9 mouse cellular contexts compared by ENCODE assay signal in the genomic region with DNA sequence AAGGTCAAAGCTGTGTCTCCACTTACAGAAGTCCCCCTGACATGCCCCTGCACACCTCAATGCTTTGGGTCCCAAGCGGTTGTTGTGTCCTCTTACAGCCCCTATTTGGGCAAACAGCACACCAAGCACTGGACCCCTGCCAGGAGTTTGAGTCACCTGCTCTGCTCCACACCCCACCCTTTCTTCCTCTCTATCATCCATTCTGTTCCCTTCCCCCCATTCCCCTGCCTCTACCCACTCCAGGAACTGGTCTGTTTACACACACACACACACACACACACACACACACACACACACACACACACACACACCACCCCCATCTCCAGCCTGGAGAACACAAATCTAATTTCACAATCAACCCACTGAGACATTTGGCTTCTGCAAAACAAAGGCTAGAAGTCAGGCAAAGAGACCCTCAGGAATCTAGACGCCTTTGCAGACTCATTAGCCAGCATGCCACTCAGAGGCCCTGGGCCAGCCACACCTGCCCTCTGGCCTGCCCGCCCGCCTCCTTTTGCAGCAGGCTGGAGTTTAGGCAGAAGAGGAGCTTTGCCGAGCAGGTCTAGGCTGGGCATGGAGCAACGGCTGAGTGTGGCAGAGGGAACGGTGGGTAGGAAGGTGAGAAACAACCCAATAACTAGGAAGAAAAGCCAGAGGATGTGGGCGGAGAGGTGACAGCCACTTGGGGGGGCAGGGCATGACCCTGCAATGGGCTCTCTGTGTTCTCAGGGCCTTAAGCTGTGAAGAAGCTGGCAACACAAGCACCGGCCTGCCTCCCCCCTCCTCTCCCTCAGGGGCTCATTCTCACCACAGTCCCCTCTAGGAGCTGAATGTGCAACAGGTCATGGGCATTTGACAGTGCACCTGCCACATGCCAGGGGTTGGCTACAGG. TPM values are rescaled to one million over a fixed set of nuclear protein-coding genes. Genes with fewer than 3 reads are reported as not detected.
A peak's percentile ranks its signal among the peaks of the same experiment; 100 is the strongest.
DNase-seq lines count a peak whose midpoint lies in the region; ATAC-seq lines count a peak whose summit lies in the region.
"Had no signal": no experiment of that assay in that cellular context is flagged by ENCODE, and none has a peak within 500 bp of the region (broad histone marks: within the 10 kb centered on the region; RNA-seq: fewer than 3 reads in every experiment).

No protein-coding gene starts in this region.

- H3K4me3 ChIP-seq in heart, embryonic 13.5 days, result no peak overlapping the region
- no peak overlapping the region for H3K4me3 ChIP-seq in lung, embryonic 15.5 days

- DNase-seq in heart, postnatal 25 days (ENCODE audit: low spot score), result no peak
- DNase-seq in 3T3-L1 (ENCODE audit: low read depth, low spot score), result peak; percentile 41
- peak; percentile 55 to 67 for DNase-seq in adrenal gland, postnatal 36 days
- no peak for DNase-seq in ovary, postnatal 10 days (ENCODE audit: low spot score)
- no peak for DNase-seq in layer of hippocampus, adult 18-20 months (ENCODE audit: low spot score in 2 of 2)
- DNase-seq: kidney, postnatal 14 days had no signal

- peaks cover 78% of the 10 kb centered on the region for H3K36me3 ChIP-seq in heart, embryonic 13.5 days
- H3K36me3 ChIP-seq in lung, embryonic 15.5 days, result peaks cover 49% of the 10 kb centered on the region

- H3K9me3 ChIP-seq in heart, embryonic 13.5 days, result peaks cover 6% of the 10 kb centered on the region
- no peaks in the 10 kb centered on the region for H3K9me3 ChIP-seq in lung, embryonic 15.5 days

- no peak overlapping the region for H3K4me2 ChIP-seq in heart, embryonic 13.5 days
- peak overlapping the region; percentile 20; the same call in 1 of the 2 replicates for H3K4me2 ChIP-seq in lung, embryonic 15.5 days

- peak overlapping the region; percentile 37 for H3K9ac ChIP-seq in heart, embryonic 13.5 days
- no peak overlapping the region for H3K9ac ChIP-seq in lung, embryonic 15.5 days

- H3K27ac ChIP-seq in heart, embryonic 13.5 days (replicated peaks), result peak overlapping the region; percentile 57
- peak overlapping the region; percentile 74 for H3K27ac ChIP-seq in lung, embryonic 15.5 days

- WGBS in heart, embryonic 13.5 days, result 64% methylated on average over 9 of the region's 9 CpGs
- 52% methylated on average over 9 of the region's 9 CpGs for WGBS in lung, embryonic 15.5 days

- H3K4me1 ChIP-seq in heart, embryonic 13.5 days, result peaks cover 41% of the 10 kb centered on the region
- H3K4me1 ChIP-seq in lung, embryonic 15.5 days, result peaks cover 35% of the 10 kb centered on the region

- intact Hi-C loops in heart, postnatal 25 days (cut with DNase I), result loop anchor here (10.0 kb wide), 1 partner anchor 338 kb away; no protein-coding TSS in a partner anchor

- no peak for ATAC-seq in heart, embryonic 13.5 days (ENCODE audit: extremely low read depth, insufficient number of reproducible peaks, low FRiP score, low TSS enrichment)
- ATAC-seq in lung, embryonic 15.5 days (ENCODE audit: borderline replicate concordance, extremely low read depth, low FRiP score, low TSS enrichment), result no peak
- no peak for ATAC-seq in megakaryocyte-erythroid progenitor cell, adult 5-6 weeks (replicated peaks; ENCODE audit: low FRiP score, low TSS enrichment, poor library complexity, severe bottlenecking)

- H3K27me3 ChIP-seq in heart, embryonic 13.5 days (replicated peaks), result no peaks in the 10 kb centered on the region
- no peaks in the 10 kb centered on the region for H3K27me3 ChIP-seq in lung, embryonic 15.5 days

RNA-seq across cellular contexts. Expression of a gene that starts 4.9 kb away (rescaled TPM):
- polyA plus RNA-seq in heart, embryonic 13.5 days (2015; fragmentation: Nextera tagmentation; extraction: Ambion mirVana), result 7.5 and 8.0 TPM in 2 replicates
- 10 to 100 TPM; 21.0 to 22.2 TPM for total RNA-seq in heart, postnatal 25 days (2021)
- 10 to 100 TPM; 28.8 to 36.9 TPM for total RNA-seq in adrenal gland, postnatal 36 days (2021)
- 35.3 and 46.2 TPM in 2 replicates for polyA plus RNA-seq in lung, embryonic 15.5 days (2015; fragmentation: Nextera tagmentation; extraction: Ambion mirVana)
- 17.7 and 18.4 TPM in 2 replicates for total RNA-seq in megakaryocyte-erythroid progenitor cell, adult 5-6 weeks (2014; fragmentation: Nextera tagmentation)
- 1.6 and 3.6 TPM in 2 replicates for total RNA-seq in megakaryocyte-erythroid progenitor cell, adult 5-6 weeks (2017)
- total RNA-seq in layer of hippocampus, adult 18-20 months (2021), result 10 to 100 TPM; 18.1 to 20.0 TPM

RNA-seq across cellular contexts. Expression of a gene that starts 11.9 kb away (rescaled TPM):
- polyA plus RNA-seq in heart, embryonic 13.5 days (2015; fragmentation: Nextera tagmentation; extraction: Ambion mirVana), result 142 and 144 TPM in 2 replicates
- 100 to 1,000 TPM; 178 to 185 TPM for total RNA-seq in heart, postnatal 25 days (2021)
- 100 to 1,000 TPM; 128 to 136 TPM for total RNA-seq in adrenal gland, postnatal 36 days (2021)
- polyA plus RNA-seq in lung, embryonic 15.5 days (2015; fragmentation: Nextera tagmentation; extraction: Ambion mirVana), result 109 and 114 TPM in 2 replicates
- 76.1 and 80.1 TPM in 2 replicates for total RNA-seq in megakaryocyte-erythroid progenitor cell, adult 5-6 weeks (2014; fragmentation: Nextera tagmentation)
- total RNA-seq in megakaryocyte-erythroid progenitor cell, adult 5-6 weeks (2017), result 41.5 and 67.4 TPM in 2 replicates
- total RNA-seq in layer of hippocampus, adult 18-20 months (2021), result 10 to 100 TPM; 69.0 to 70.7 TPM

RNA-seq across cellular contexts. Expression of a gene that starts 36.3 kb away (rescaled TPM):
- 8.5 and 11.2 TPM in 2 replicates for polyA plus RNA-seq in heart, embryonic 13.5 days (2015; fragmentation: Nextera tagmentation; extraction: Ambion mirVana)
- under 1 TPM; 0.34 to 0.47 TPM for total RNA-seq in heart, postnatal 25 days (2021)
- total RNA-seq in adrenal gland, postnatal 36 days (2021), result 1 to 10 TPM; 1.7 to 2.5 TPM
- 18.7 and 20.2 TPM in 2 replicates for polyA plus RNA-seq in lung, embryonic 15.5 days (2015; fragmentation: Nextera tagmentation; extraction: Ambion mirVana)
- 18.4 and 23.7 TPM in 2 replicates for total RNA-seq in megakaryocyte-erythroid progenitor cell, adult 5-6 weeks (2014; fragmentation: Nextera tagmentation)
- total RNA-seq in megakaryocyte-erythroid progenitor cell, adult 5-6 weeks (2017), result 34.6 and 45.8 TPM in 2 replicates
- total RNA-seq in layer of hippocampus, adult 18-20 months (2021), result under 1 TPM; 0.36 to 0.57 TPM

RNA-seq across cellular contexts. Expression of a gene that starts 50.6 kb away (rescaled TPM):
- 10.0 and 10.9 TPM in 2 replicates for polyA plus RNA-seq in heart, embryonic 13.5 days (2015; fragmentation: Nextera tagmentation; extraction: Ambion mirVana)
- total RNA-seq in heart, postnatal 25 days (2021), result 10 to 100 TPM; 16.9 to 17.4 TPM
- total RNA-seq in adrenal gland, postnatal 36 days (2021), result 10 to 100 TPM; 38.7 to 56.9 TPM
- polyA plus RNA-seq in lung, embryonic 15.5 days (2015; fragmentation: Nextera tagmentation; extraction: Ambion mirVana), result 4.2 and 6.7 TPM in 2 replicates
- total RNA-seq in megakaryocyte-erythroid progenitor cell, adult 5-6 weeks (2014; fragmentation: Nextera tagmentation), result 0.66 and 1.3 TPM in 2 replicates
- 0.47 and 0.80 TPM in 2 replicates for total RNA-seq in megakaryocyte-erythroid progenitor cell, adult 5-6 weeks (2017)
- total RNA-seq in layer of hippocampus, adult 18-20 months (2021), result 10 to 100 TPM; 60.9 to 67.1 TPM

Comparison
In these comparisons a context has a peak if more than half of its experiments do, and no peak if none do; other contexts are left out.
1. DNase-seq: peak in 3T3-L1 (single experiment) and adrenal gland, postnatal 36 days (2 of 2); none in heart, postnatal 25 days (single experiment), ovary, postnatal 10 days (single experiment) and layer of hippocampus, adult 18-20 months (0 of 2).
2. RNA of a gene that starts 36.3 kb away (total RNA-seq): 18.4 to 45.8 TPM in megakaryocyte-erythroid progenitor cell, adult 5-6 weeks; 1.7 to 2.5 TPM in adrenal gland, postnatal 36 days, 0.36 to 0.57 TPM in layer of hippocampus, adult 18-20 months and 0.34 to 0.47 TPM in heart, postnatal 25 days; every median in the first group is over 4 times any median in the second.